ENCODE assay signal across 9 mouse cellular contexts in genomic region chr6:86219494-86219893, GRCm38 (mm10). TPM values are rescaled to one million over a fixed set of nuclear protein-coding genes. Genes with fewer than 3 reads are reported as not detected.
DNase-seq lines count a peak whose midpoint lies in the region; ATAC-seq and TF ChIP-seq lines count a peak whose summit lies in the region.
"Had no signal": no experiment of that assay in that cellular context is flagged by ENCODE, and none has a peak within 500 bp of the region (broad histone marks: within the 10 kb centered on the region; RNA-seq: fewer than 3 reads in every experiment).

No protein-coding gene starts in this region.

- H3K4me1 ChIP-seq in hindbrain, embryonic 10.5 days (replicated peaks), result peaks cover 15% of the 10 kb centered on the region
- H3K4me1 ChIP-seq in hindbrain, embryonic 16.5 days (ENCODE audit: control insufficient read depth, insufficient read depth, low read depth, low read length), result no peaks in the 10 kb centered on the region
- H3K4me1 ChIP-seq in liver, postnatal 0 days (ENCODE audit: insufficient read depth), result peaks cover 16% of the 10 kb centered on the region

- DNase-seq in hindbrain, embryonic 10.5 days (ENCODE audit: low spot score), result no peak
- peak; percentile 70 for DNase-seq in Muller cell, postnatal 12 days (ENCODE audit: inconsistent ontology term)
- peak; percentile 54 to 65 for DNase-seq in cerebellum, postnatal 25 days
- DNase-seq in liver, postnatal 0 days, result no peak
- DNase-seq in natural killer cell, adult 2 months (ENCODE audit: low spot score in 2 of 2), result no peak
- DNase-seq in left cerebral cortex, postnatal 4 days, result no peak

- peak overlapping the region; percentile 12; the same call in 1 of the 2 replicates for H3K27ac ChIP-seq in hindbrain, embryonic 10.5 days
- no peak overlapping the region for H3K27ac ChIP-seq in hindbrain, embryonic 16.5 days (ENCODE audit: low read depth, low read length)
- peak overlapping the region; percentile 79 for H3K27ac ChIP-seq in liver, postnatal 0 days (ENCODE audit: low read depth)

- no peak for ATAC-seq in hindbrain, embryonic 16.5 days
- peak; percentile 66 for ATAC-seq in liver, postnatal 0 days
- no peak for ATAC-seq in CD4-positive, CD25-positive, alpha-beta regulatory T cell, adult 4 months
- ATAC-seq: Patski had no signal

- H3K9me3 ChIP-seq in hindbrain, embryonic 10.5 days, result no peaks in the 10 kb centered on the region
- no peaks in the 10 kb centered on the region for H3K9me3 ChIP-seq in hindbrain, embryonic 16.5 days (ENCODE audit: control insufficient read depth, low read length)
- no peaks in the 10 kb centered on the region for H3K9me3 ChIP-seq in liver, postnatal 0 days (ENCODE audit: low read length)

- no peak for TF ChIP-seq CTCF in liver, postnatal 0 days (IDR thresholded peaks at IDR 0.05; ENCODE audit: low read depth)

- TF ChIP-seq EP300 in liver, postnatal 0 days (IDR thresholded peaks at IDR 0.05; ENCODE audit: low read depth), result no peak

- no peaks in the 10 kb centered on the region for H3K36me3 ChIP-seq in hindbrain, embryonic 10.5 days
- no peaks in the 10 kb centered on the region for H3K36me3 ChIP-seq in hindbrain, embryonic 16.5 days (ENCODE audit: control insufficient read depth, insufficient read depth, low read length)
- H3K36me3 ChIP-seq in liver, postnatal 0 days (replicated peaks; ENCODE audit: insufficient read depth, low read length), result no peaks in the 10 kb centered on the region

- H3K4me3 ChIP-seq in hindbrain, embryonic 10.5 days, result no peak overlapping the region
- no peak overlapping the region for H3K4me3 ChIP-seq in hindbrain, embryonic 16.5 days (ENCODE audit: low read length)
- no peak overlapping the region for H3K4me3 ChIP-seq in liver, postnatal 0 days (ENCODE audit: low read depth, low read length)

- WGBS in hindbrain, embryonic 10.5 days, result 78% methylated on average over 5 of the region's 5 CpGs
- WGBS in hindbrain, embryonic 16.5 days, result 78% methylated on average over 5 of the region's 5 CpGs
- 36% methylated on average over 5 of the region's 5 CpGs for WGBS in liver, postnatal 0 days (ENCODE audit: insufficient replicate concordance)

- no peak overlapping the region for H3K9ac ChIP-seq in hindbrain, embryonic 16.5 days (ENCODE audit: low read depth, low read length)
- H3K9ac ChIP-seq in liver, postnatal 0 days (replicated peaks), result peak overlapping the region; percentile 21; the same call in 1 of the 2 replicates

- intact Hi-C loops in left cerebral cortex, postnatal 4 days (cut with DNase I), result no loop called here

- H3K4me2 ChIP-seq in hindbrain, embryonic 16.5 days (ENCODE audit: low read length), result no peak overlapping the region
- H3K4me2 ChIP-seq in liver, postnatal 0 days (ENCODE audit: low read depth, low read length), result no peak overlapping the region

- H3K27me3 ChIP-seq in hindbrain, embryonic 10.5 days (ENCODE audit: insufficient read depth, poor library complexity, severe bottlenecking), result no peaks in the 10 kb centered on the region
- H3K27me3 ChIP-seq in hindbrain, embryonic 16.5 days (replicated peaks; ENCODE audit: control insufficient read depth, insufficient read depth, low read length), result no peaks in the 10 kb centered on the region
- no peaks in the 10 kb centered on the region for H3K27me3 ChIP-seq in liver, postnatal 0 days (ENCODE audit: insufficient read depth, low read length)
- H3K27me3 ChIP-seq: Patski had no signal

RNA-seq across cellular contexts. Expression of gene Tgfa, which starts 24.5 kb away (rescaled TPM):
- 1.7 and 3.1 TPM in 2 replicates for polyA plus RNA-seq in hindbrain, embryonic 10.5 days (2016; fragmentation: Nextera tagmentation; extraction: Ambion mirVana)
- polyA plus RNA-seq in hindbrain, embryonic 16.5 days (2015; fragmentation: Nextera tagmentation; extraction: Ambion mirVana), result 17.8 and 20.6 TPM in 2 replicates
- 3.0 TPM in 2 replicates for polyA plus RNA-seq in liver, postnatal 0 days (2015; fragmentation: Nextera tagmentation; extraction: Ambion mirVana)
- polyA plus RNA-seq in CD4-positive, CD25-positive, alpha-beta regulatory T cell, adult 4 months (2017; shearing (Covaris generic)), result under 1 TPM in 1 of 2 experiments, not detected in 1; 0.30 TPM
- 10 to 100 TPM; 28.6 TPM for total RNA-seq in left cerebral cortex, postnatal 4 days (2021)

Comparison
In these comparisons a context has a peak if more than half of its experiments do, and no peak if none do; other contexts are left out.
1. DNase-seq: peak in Muller cell, postnatal 12 days (single experiment) and cerebellum, postnatal 25 days (2 of 2); none in hindbrain, embryonic 10.5 days (single experiment), liver, postnatal 0 days (single experiment), natural killer cell, adult 2 months (0 of 2) and left cerebral cortex, postnatal 4 days (single experiment).